Mouse (Mus musculus) cerebellum, adult 2 months (tissue): Measurements from ENCODE around the gene Catsperz.

ENCODE experiments used
- CTCF ChIP-seq: fragments of 200-500 bp; IDR thresholded peaks from 2 replicates; pipeline ENCODE4 v1.5.1; 2011; ENCODE audit warnings: low read depth, mild to moderate bottlenecking, control low read depth, low read length, moderate library complexity, borderline replicate concordance; ENCODE audit not compliant: insufficient read depth
- POLR2A ChIP-seq: fragments of 200-500 bp; IDR thresholded peaks from 2 replicates; pipeline ENCODE4 v1.6.1; 2011; ENCODE audit warnings: low read length, control low read depth, borderline replicate concordance; ENCODE audit not compliant: insufficient read depth

GRCm38 (mm10) chr19:6933102-6933435, 7.9 kb upstream of the Catsperz start:
- TF ChIP-seq CTCF (no peak), POLR2A (no peak)
